Mouse (Mus musculus): ENCODE data around the gene Adam23.

DNA sequence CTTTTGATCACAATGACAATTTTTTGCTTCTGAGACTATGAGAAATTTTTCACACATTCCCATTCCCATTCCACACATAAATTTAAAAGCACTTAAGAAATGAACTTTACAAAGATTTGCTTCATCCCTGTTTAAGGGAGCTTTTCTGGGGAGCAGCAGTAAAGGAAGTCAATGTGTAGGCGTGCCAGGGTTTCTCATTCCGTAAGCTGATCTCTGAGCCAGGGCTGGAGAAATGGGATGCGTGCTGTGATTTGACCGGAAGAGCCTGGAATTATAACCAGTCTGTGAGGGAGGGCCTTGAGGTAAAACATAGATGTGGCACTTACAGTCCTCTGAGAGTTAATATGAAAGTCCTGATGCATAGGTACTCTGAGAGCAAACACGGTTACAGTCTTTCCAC is 73.1 kb downstream of the Adam23 start:
- TF ChIP-seq CTCF (IDR thresholded peaks at IDR 0.05; ENCODE audit: low read depth, low read length) (no peak), POLR2A (IDR thresholded peaks at IDR 0.05; ENCODE audit: extremely low read depth, insufficient read depth, low read length) (no peak)

All from liver, adult 2 months (tissue).